Mouse (Mus musculus) kidney, postnatal 14 days (tissue): ENCODE results near the gene Mical1.

ENCODE experiments used
- DNase-seq: peaks from one replicate; pipeline ENCODE4 v3.0.0; 2022; ENCODE audit warnings: mixed read lengths

Gene Mical1

GRCm38 (mm10) chr10:41523386-41523785 lies 47.3 kb downstream of the Mical1 start:
- DNase-seq = no peak

- no peak for DNase-seq
Measured at GRCm38 (mm10) chr10:41525696-41526095, 49.6 kb downstream of the Mical1 start.

DNA sequence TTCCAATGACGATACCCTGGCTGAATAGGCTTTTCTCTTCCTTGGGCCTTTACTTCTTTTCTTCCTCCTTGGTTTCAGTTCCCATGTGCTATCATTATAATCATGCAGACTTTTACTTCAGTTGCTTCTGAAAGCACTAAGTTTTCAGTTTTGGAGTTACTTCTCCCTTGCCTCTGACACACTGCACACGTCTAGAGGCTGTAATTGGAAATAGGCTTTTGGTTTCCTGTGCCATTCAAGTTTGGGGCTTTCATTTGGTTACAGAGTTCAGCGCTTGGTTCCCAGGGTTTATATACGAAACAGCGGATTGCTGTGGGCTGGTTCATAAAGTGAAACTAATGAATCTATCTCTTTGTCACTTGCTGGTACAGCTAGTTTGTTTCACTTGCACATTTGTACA lies 53.9 kb downstream of the Mical1 start:
- no peak for DNase-seq

GRCm38 (mm10) chr10:41535991-41536390 lies 59.9 kb downstream of the Mical1 start:
- no peak for DNase-seq
